Mouse (Mus musculus): ENCODE measurements around the gene Prkg1. TPM values are rescaled to one million over a fixed set of nuclear protein-coding genes. Genes with fewer than 3 reads are reported as not detected.
A peak's percentile ranks its signal among the peaks of the same experiment; 100 is the strongest.
"Not testable (repeated sequence)": the region's sequence is repeated elsewhere in the genome, so short reads cannot be mapped to it uniquely, and the experiment has no call there.

The Prkg1 gene
- polyA plus RNA-seq, 1 experiment from 2014 or later, result 0.74 TPM

DNA sequence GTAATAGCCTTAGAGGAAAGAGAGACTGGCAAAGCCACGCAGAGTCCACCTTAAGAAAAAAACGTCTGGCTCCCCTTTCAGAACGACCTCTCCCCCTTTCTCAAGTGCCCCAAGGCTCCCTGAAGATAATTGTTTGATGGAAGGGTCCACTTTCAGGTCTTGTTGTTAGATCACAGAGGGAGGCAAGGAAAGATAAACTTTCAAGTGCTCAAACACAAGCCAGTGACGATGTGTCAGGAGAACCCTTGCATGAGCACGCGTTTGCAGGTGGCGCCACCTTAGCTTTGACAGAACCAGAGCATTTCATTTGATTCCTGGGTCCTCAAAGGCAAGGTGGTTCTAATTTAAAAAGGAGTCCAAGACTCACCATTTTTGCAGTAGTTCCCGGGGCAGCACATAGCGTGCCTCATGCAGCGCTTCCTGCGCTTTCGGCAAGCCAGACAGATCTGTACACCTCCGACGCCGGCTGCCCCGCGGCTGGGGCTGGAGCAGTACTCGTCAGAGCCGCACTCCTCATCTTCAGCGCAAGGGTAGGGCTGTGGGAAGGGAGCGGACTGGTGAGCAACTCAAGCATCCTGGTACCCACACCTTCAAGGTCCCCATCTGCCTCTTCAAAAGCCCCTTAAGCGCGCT is 1216.3 kb downstream of the Prkg1 start:
- Histone ChIP-seq H3K27ac (ENCODE audit: low read depth) (no peak overlapping the region), H3K9ac (replicated peaks) (no peak overlapping the region), H3K36me3 (replicated peaks; ENCODE audit: insufficient read depth, low read length) (no peaks in the 10 kb centered on the region), H3K27me3 (ENCODE audit: insufficient read depth, low read length) (peaks cover 36% of the 10 kb centered on the region), H3K4me2 (ENCODE audit: low read depth, low read length) (peak overlapping the region; percentile 30; the same call in 1 of the 2 replicates), H3K4me1 (ENCODE audit: insufficient read depth) (no peaks in the 10 kb centered on the region), H3K9me3 (ENCODE audit: low read length) (no peaks in the 10 kb centered on the region), H3K4me3 (ENCODE audit: low read depth, low read length) (no peak overlapping the region)
- ATAC-seq, result no peak
- no peak for TF ChIP-seq EP300 (IDR thresholded peaks at IDR 0.05; ENCODE audit: low read depth)
- no peak for TF ChIP-seq CTCF (IDR thresholded peaks at IDR 0.05; ENCODE audit: low read depth)
- no peak for DNase-seq
- 3% methylated on average over 23 of the region's 23 CpGs for WGBS (ENCODE audit: insufficient replicate concordance)

DNA sequence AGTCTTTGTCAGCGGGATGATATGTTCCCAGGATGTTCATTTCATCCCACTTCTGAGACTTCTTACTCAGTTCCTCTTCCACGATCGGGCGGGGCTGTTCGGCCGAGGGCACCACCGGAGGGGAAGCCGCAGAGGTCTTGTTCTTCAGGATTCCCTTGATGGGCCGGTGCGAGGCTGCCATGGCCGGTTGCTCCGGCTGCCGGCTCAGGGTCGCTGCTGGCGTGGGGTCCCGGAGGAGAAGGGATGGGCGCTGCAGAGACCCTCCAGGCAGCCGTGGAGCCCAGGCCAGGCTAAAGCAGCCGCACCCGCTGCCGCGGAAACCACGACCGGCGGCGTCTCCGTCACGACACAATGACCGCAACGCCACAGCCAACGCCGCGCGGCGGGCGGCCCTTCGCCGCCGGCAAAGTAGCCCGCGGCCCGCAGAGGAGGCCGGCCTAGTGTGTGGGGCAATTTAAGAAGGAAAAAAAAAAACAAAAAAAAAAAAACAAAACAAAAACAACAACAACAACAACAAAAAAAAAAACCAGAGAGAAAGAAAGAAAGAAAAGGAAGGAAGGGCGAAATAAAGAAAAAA is 1225.4 kb downstream of the Prkg1 start:
- H3K36me3 ChIP-seq (replicated peaks; ENCODE audit: insufficient read depth, low read length); H3K27me3 ChIP-seq (ENCODE audit: insufficient read depth, low read length); H3K27ac ChIP-seq (ENCODE audit: low read depth); H3K4me1 ChIP-seq (ENCODE audit: insufficient read depth); H3K9ac ChIP-seq (replicated peaks); ATAC-seq; DNase-seq; H3K9me3 ChIP-seq (ENCODE audit: low read length): not testable (repeated sequence)
- WGBS (ENCODE audit: insufficient replicate concordance), result 2% methylated on average over 41 of the region's 44 CpGs
- Histone ChIP-seq H3K4me3 (ENCODE audit: low read depth, low read length) (peak overlapping the region; percentile 39), H3K4me2 (ENCODE audit: low read depth, low read length) (peak overlapping the region; percentile 64)

DNA sequence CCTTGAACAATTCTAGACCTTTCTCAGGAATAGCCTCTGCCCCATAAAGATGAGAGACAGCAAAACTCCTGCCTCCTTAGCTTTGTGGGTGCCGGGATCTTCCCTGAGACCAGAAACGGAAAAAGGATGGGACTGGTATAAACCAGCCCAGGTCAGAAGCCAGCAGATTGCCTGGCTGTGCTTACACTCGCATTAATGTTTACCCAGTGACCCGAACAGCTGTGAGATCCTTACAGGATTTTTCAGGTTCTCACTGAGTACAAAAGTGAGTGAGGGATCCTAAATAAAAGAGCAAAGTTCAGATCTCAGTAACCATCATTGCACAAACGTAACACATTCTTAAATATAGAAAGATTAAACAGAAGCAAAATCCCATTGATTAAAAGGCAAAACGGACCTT is 1248.1 kb downstream of the Prkg1 start:
- ATAC-seq, result no peak
- H3K36me3 ChIP-seq (replicated peaks; ENCODE audit: insufficient read depth, low read length), result no peaks in the 10 kb centered on the region
- 51% methylated on average over 6 of the region's 6 CpGs for WGBS (ENCODE audit: insufficient replicate concordance)

More for the DNA sequence above, 1248.1 kb downstream of the Prkg1 start:
- no peak for DNase-seq
- Histone ChIP-seq H3K27me3 (ENCODE audit: insufficient read depth, low read length) (no peaks in the 10 kb centered on the region), H3K4me3 (ENCODE audit: low read depth, low read length) (no peak overlapping the region), H3K27ac (ENCODE audit: low read depth) (no peak overlapping the region), H3K4me1 (ENCODE audit: insufficient read depth) (no peaks in the 10 kb centered on the region; the same call in 1 of the 2 replicates), H3K9ac (replicated peaks) (no peak overlapping the region), H3K9me3 (ENCODE audit: low read length) (no peaks in the 10 kb centered on the region), H3K4me2 (ENCODE audit: low read depth, low read length) (0 out of 2 replicates have a peak overlapping the region, but pooled peaks have one; percentile 13)
- TF ChIP-seq CTCF (IDR thresholded peaks at IDR 0.05; ENCODE audit: low read depth), result no peak
- TF ChIP-seq EP300 (IDR thresholded peaks at IDR 0.05; ENCODE audit: low read depth), result no peak

Other genes starting within 250 kb of the Prkg1 start
- gene A1cf, start 103.7 kb upstream of the Prkg1 start, polyA plus RNA-seq (2015; fragmentation: Nextera tagmentation; extraction: Ambion mirVana), result 8.8 and 11.5 TPM in 2 replicates